Mouse (Mus musculus) R1 (cell line): ENCODE results near the gene Dnase1l3.

Experiments
- DNase-seq: peaks from one replicate; pipeline ENCODE4 v3.0.0-alpha.2; 2018; ENCODE audit warnings: low read depth, low spot score

Gene Dnase1l3

GRCm38 (mm10) chr14:7977471-7977870, 16.9 kb downstream of the Dnase1l3 start:
- DNase-seq: no peak

DNA sequence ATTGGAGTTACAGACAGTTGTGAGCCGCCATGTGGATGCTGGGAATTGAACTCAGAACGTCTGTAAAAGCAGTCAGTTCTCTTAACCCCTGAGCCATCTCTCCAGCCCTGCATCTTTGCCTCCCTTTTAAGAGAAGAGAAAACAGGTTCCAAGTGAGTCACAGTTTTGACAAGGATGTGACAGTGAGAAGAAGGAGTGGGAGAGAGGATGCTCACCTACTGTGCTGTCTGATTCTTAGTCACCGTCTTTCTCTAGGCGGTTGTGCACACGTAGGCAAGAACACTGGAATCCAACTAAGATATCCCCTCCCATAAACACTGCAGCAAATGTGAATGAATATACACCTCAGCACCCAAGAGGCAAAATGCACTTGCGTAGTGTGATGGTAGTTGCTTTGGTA, 19.2 kb downstream of the Dnase1l3 start:
- no peak for DNase-seq

DNA sequence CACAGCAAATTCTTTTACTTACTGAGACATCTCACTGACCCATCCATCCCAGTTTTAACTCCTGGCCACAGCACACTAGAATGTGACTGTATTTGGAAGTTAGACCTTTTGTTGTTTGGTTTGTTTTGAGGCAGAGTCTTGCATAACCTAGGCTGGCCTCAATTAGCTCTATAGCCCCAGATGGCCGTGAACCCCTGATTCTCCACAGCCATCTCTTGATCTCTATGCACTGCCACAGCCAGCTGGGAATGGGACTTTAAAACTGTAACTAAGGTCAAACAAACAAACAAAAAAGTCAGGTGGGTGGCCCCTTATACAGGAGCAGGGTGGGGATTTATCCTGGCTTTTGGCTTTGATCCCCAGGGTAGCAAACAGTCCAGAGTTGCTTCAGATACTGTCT, 19.7 kb downstream of the Dnase1l3 start:
- DNase-seq: no peak

DNA sequence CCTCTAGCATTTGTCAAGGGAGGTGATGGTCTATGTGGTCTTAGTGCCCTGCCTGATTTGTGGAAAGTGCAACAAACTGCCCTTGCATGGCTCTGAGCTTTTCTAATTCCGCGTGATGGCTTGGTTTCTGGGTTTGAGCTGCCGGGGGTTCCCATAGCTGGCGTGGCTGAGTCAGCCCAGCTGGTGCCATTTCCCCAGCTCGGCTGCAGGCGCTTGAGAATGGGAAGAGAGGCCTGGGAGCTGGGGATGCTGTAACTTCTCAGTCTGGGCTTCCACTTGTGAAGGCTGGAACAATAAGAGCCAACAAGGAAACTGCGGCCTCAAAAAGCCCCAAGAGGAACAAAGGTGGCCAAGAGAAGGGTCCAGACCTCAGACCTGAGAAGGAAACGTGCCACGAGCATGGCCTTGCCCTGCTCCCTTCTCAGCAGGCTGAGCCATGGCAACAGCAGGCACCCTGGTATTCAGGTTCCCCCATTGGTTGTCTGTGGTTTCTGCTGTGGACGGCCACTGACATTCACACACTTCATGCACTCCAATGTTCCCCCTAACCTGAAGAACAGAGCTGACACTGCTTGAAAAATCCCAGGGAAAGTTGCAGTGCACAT, 22.4 kb downstream of the Dnase1l3 start:
- peak; percentile 38 for DNase-seq

- DNase-seq: peak; percentile 85
Measured at GRCm38 (mm10) chr14:7964219-7964889, 30.0 kb downstream of the Dnase1l3 start.

DNA sequence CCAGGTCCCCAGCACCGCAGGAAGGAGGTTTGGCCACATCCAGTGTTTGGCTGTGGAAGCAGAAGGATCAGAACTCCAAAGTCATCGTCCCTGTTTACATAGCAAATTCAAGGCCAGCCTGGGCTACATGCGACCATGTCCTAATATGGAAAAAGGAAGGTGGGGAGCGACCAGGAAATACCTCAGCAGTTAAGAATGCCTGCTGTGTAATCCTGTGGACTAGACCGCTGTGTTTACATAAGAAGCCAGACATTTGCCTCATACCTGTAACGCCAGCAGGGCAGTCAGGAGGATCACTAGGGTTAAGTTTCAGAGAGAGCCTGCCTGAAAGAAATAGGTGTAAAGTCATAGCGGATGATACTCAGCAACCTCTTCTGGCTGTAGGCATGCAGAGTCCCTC, 31.2 kb downstream of the Dnase1l3 start:
- peak; percentile 88 for DNase-seq

GRCm38 (mm10) chr14:7962626-7963025, 31.7 kb downstream of the Dnase1l3 start:
- no peak for DNase-seq

GRCm38 (mm10) chr14:7961714-7962113, 32.7 kb downstream of the Dnase1l3 start:
- DNase-seq: no peak

- DNase-seq: peak; percentile 83
Measured at GRCm38 (mm10) chr14:7960616-7961015, 33.8 kb downstream of the Dnase1l3 start.

GRCm38 (mm10) chr14:7957049-7957448, 37.3 kb downstream of the Dnase1l3 start, which contains the start of gene Gm45521:
TSS of gene Gm45521 (plus strand) at chr14:7957288.
- peak; percentile 82 for DNase-seq

- DNase-seq: no peak
Measured at GRCm38 (mm10) chr14:7956427-7956826, 37.9 kb downstream of the Dnase1l3 start.

GRCm38 (mm10) chr14:7954071-7954471, 40.3 kb downstream of the Dnase1l3 start:
- peak; percentile 98 for DNase-seq

DNA sequence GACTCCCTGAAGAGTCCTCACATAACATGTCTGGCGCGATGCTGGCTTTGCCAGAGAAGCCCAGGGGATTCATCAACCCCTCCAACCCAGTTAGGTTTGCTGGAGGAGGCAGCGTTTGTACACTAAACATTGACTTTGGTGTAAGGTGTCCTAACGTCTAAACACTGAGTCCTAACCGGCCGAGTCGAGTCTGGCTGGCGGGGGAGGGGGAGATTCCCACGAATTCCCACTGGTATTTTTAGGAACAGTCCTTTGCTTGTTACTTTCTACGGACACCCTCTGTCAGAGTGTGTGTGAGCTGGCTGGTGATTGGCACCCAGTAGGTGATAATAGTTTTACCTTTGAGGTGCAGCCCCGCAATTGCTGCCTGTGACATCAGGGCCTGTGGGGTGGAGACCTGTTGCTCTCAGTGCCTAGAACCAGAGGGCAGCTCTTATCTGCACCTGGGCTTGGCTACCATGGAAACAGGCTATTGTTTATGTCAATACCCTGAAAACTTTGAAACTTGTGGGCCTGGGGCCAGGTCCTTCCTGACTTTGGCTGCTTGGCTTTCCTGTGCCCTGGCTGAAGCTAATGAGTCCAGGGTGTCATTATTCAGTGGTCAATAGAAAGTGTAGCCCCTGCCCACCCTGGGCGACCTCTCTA, 41.6 kb downstream of the Dnase1l3 start:
- peak; percentile 88 for DNase-seq

DNA sequence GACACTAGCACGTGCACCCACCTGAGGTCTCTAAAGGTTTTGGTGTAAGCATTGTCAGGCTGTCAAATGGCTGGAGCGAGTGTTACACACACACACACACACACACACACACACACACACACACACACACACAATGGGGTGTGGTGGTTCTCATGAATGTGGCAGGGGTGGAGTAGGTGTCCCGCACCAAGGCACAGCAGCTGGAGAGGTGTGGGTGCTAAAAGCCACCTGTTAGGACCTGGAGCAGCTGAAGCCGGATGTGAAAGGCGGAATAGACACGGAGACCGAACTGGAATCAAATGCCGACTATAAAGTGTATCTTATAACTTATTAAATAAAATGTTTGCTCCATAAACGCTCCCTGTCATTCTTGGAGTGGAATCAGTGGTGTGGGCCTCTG, 43.1 kb downstream of the Dnase1l3 start:
- no peak for DNase-seq

DNA sequence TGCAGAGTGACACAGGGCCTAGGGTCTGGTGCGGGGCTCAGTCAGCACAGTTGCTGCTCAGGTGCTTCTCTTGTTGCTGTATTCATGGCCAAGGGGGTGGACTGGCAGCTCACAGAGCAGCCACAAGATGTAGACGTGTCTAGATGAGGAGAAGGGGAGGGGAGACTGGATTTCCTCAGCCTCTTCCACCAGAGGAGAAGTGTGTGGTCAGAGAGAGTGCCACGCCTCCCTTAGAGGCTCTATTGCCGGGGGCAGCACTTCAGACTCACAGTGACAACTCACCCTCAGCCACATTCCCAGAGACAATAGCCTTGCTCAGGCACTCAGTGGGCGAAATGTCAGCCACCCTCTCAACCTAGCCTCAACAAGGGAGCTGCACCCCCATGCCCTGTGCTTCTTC, 49.1 kb downstream of the Dnase1l3 start:
- peak; percentile 40 for DNase-seq

GRCm38 (mm10) chr14:7944349-7945039, 49.9 kb downstream of the Dnase1l3 start:
- DNase-seq: peak; percentile 69

DNA sequence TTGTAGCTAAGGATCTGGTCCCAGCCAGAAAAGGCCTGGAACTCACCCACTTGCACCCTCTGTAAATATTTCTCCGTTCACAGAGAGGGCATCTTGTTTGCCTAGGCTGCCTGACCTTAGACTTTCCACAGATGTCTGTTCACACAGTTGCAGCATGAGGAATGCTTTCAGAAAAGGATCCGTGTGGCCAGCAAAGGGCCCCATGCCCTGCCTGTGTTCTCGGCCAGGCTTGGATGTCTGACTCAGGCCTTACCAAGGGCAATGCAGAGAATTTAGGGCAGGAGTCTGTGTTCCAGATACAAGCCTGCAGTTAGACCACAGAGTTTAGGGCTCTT, 50.6 kb downstream of the Dnase1l3 start:
- DNase-seq: no peak

DNA sequence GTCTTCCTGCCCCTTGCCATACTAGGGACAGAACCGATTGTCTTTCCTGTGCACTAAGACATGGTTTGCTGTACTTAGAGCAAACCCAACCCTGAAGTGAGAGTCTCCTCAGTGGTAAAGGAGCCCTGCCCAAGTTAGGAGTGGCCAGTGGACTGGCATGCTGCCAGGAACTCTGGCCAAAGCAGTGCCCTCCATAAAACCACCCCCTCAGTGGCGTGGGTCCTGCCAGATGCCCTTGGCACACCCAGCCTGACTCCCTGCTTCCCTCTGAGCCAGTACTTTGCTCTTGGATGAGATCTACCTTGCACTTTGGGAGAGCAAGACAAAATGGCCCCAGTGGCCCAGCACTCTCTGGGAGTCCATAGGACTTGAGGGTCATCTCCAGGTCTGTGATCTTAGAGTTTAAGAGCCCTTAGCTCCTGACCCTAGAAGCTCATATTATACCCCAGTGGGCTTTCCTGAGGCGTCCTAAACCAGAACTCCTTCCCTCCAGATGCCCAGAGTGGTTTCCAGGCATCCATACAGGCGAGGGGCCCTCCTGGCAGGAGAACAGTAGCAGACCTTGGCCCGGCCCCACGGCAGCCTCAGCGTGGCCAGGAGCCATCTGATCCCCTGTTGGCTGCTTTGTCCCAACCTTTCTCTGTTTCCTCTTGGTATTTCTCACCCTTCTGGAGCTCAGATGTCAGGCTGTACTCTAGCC, 51.1 kb downstream of the Dnase1l3 start:
- no peak for DNase-seq

GRCm38 (mm10) chr14:7941413-7941812, 53.0 kb downstream of the Dnase1l3 start:
- DNase-seq: peak; percentile 76

GRCm38 (mm10) chr14:7938809-7939784, 55.3 kb downstream of the Dnase1l3 start:
- DNase-seq: no peak
